Mouse (Mus musculus) myocyte (in vitro differentiated cells): Measurements from ENCODE around the gene Fndc4. TPM values are rescaled to one million over a fixed set of nuclear protein-coding genes. Genes with fewer than 3 reads are reported as not detected.

ENCODE experiments used
- H3K27me3 ChIP-seq: one replicate; pipeline ENCODE4 v1.6.1; 2011; ENCODE audit not compliant: control insufficient read depth, insufficient read depth, insufficient read length
- H3K36me3 ChIP-seq: one replicate; pipeline ENCODE4 v1.6.1; 2011; ENCODE audit not compliant: control insufficient read depth, insufficient read depth
- H3K4me2 ChIP-seq: one replicate; pipeline ENCODE4 v1.6.1; 2011; ENCODE audit warnings: low read depth, control low read depth
- H3K4me3 ChIP-seq: one replicate; pipeline ENCODE4 v1.5.1; 2011; ENCODE audit warnings: mild to moderate bottlenecking, control low read depth, moderate library complexity
- H3K79me2 ChIP-seq: one replicate; pipeline ENCODE4 v1.6.1; 2011; ENCODE audit not compliant: control insufficient read depth, insufficient read depth
- H3ac ChIP-seq: one replicate; pipeline ENCODE4 v1.6.1; 2011; ENCODE audit not compliant: control insufficient read depth, insufficient read length
- CEBPB ChIP-seq: IDR thresholded peaks from 2 replicates; pipeline ENCODE4 v1.6.1; 2011; ENCODE audit warnings: mild to moderate bottlenecking, moderate library complexity; ENCODE audit not compliant: poor library complexity, insufficient read depth, severe bottlenecking
- E2F4 ChIP-seq: IDR thresholded peaks from one replicate; pipeline ENCODE4 v1.6.1; 2011; ENCODE audit warnings: mild to moderate bottlenecking, control low read depth, moderate library complexity; ENCODE audit not compliant: insufficient read depth
- MAX ChIP-seq: IDR thresholded peaks from one replicate; pipeline ENCODE4 v1.6.1; 2011; ENCODE audit warnings: low read depth, mild to moderate bottlenecking, control low read depth
- MYOD1 ChIP-seq, 3 experiments: IDR thresholded peaks; one replicate each; pipeline ENCODE4 v1.6.1; 2011; ENCODE audit warnings: control low read depth in 2 of 3, low read depth in 2 of 3, mild to moderate bottlenecking in 2 of 3, moderate library complexity in 1 of 3; ENCODE audit not compliant: insufficient read length in 2 of 3, control insufficient read depth in 1 of 3
- MYOG ChIP-seq, 3 experiments: IDR thresholded peaks; one replicate each; pipeline ENCODE4 v1.6.1; 2011; ENCODE audit warnings: control low read depth in 2 of 3, low read depth in 2 of 3, mild to moderate bottlenecking in 2 of 3; ENCODE audit not compliant: insufficient read length in 2 of 3, control insufficient read depth in 1 of 3, insufficient read depth in 1 of 3
- POLR2A ChIP-seq: IDR thresholded peaks from one replicate; pipeline ENCODE4 v1.6.1; 2011; ENCODE audit warnings: low read depth, mild to moderate bottlenecking, control low read depth, moderate library complexity; ENCODE audit not compliant: insufficient read length
- POLR2AphosphoS2 ChIP-seq: IDR thresholded peaks from one replicate; pipeline ENCODE4 v1.6.1; 2011; ENCODE audit warnings: low read depth, control low read depth; ENCODE audit not compliant: insufficient read length
- REST ChIP-seq: IDR thresholded peaks from one replicate; pipeline ENCODE4 v1.6.1; 2011; ENCODE audit warnings: mild to moderate bottlenecking, control low read depth, moderate library complexity; ENCODE audit not compliant: insufficient read depth, insufficient read length
- SRF ChIP-seq: IDR thresholded peaks from one replicate; pipeline ENCODE4 v1.6.1; 2011; ENCODE audit warnings: low read depth; ENCODE audit not compliant: control insufficient read depth, insufficient read length
- TCF12 ChIP-seq: IDR thresholded peaks from one replicate; pipeline ENCODE4 v1.6.1; 2011; ENCODE audit warnings: mild to moderate bottlenecking, control low read depth; ENCODE audit not compliant: poor library complexity, insufficient read depth, severe bottlenecking
- TCF3 ChIP-seq: IDR thresholded peaks from one replicate; pipeline ENCODE4 v1.6.1; 2011; ENCODE audit warnings: low read depth, control low read depth; ENCODE audit not compliant: insufficient read length
- USF1 ChIP-seq: IDR thresholded peaks from one replicate; pipeline ENCODE4 v1.6.1; 2011; ENCODE audit warnings: low read depth, mild to moderate bottlenecking, control low read depth, moderate library complexity
- polyA plus RNA-seq: library from polyadenylated mRNA; unstranded; fragments of >200 nt; fragmentation: generic; extraction: Trizol; gene quantifications from one replicate; pipeline ENCODE4 v1.2.1, GENCODE M21; 2012; ENCODE audit warnings: missing spikeins

Fndc4 gene
- polyA plus RNA-seq, 1 experiment = 4.9 TPM

DNA sequence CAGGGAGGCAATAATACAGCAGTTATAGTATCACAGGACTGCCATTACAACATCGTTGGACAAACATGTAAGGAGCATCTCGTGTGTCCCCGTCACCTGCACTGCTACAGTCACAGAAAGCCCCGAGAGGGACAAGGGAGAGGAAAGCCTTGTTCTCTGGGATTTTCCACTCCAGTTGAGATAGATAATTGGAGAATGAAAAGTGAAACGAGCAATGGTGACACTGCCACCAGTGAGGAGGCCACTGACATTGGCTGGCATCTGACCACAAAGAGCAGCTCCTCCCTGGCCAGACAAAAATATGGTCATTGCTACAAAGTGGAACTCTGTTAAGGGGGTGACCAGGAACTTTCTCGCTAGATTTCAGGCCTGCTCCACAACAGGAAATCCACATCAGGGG is 28.2 kb downstream of the Fndc4 start:
- no peak overlapping the region for H3K4me2 ChIP-seq
- peaks cover 12% of the 10 kb centered on the region for H3K36me3 ChIP-seq
- H3K79me2 ChIP-seq = no peaks in the 10 kb centered on the region
- TF ChIP-seq TCF12 = no peak
- no peak for TF ChIP-seq E2F4
- TF ChIP-seq MYOD1 (IDR thresholded peaks at IDR 0.05; ENCODE audit: control insufficient read depth in 1 of 3, insufficient read length in 2 of 3, low read depth in 2 of 3) = no peak
- TF ChIP-seq MYOG (IDR thresholded peaks at IDR 0.05; ENCODE audit: control insufficient read depth in 1 of 3, insufficient read depth in 1 of 3, insufficient read length in 2 of 3, low read depth in 2 of 3) = no peak
- no peak for TF ChIP-seq SRF
- TF ChIP-seq USF1 = no peak
- no peak for TF ChIP-seq REST
- no peak for TF ChIP-seq POLR2AphosphoS2
- no peak for TF ChIP-seq MAX
- no peak for TF ChIP-seq TCF3
- no peak for TF ChIP-seq POLR2A
- no peak for TF ChIP-seq CEBPB
- H3K27me3 ChIP-seq = no peaks in the 10 kb centered on the region
- H3ac ChIP-seq = no peak overlapping the region
- no peak overlapping the region for H3K4me3 ChIP-seq

DNA sequence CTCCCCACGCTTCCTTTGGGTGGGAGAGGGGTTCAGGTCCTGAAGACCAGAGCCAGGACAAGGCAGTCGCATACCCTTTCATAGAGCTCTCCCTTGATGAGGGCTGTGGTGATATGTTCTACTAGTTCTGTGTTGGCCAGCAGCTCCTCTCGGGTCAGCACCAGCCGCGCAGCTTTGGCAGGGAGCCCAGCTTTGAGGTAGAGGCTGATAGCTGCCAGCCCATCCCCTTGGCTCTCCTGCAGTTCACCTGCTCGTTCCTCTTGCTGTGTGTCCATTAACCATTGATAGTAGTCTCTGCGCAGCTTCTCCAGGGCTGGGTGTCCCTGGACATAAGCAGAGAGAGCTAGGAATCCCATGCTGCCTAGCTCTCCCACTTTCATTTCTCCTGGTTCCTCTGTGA is 29.8 kb downstream of the Fndc4 start:
- no peaks in the 10 kb centered on the region for H3K27me3 ChIP-seq
- H3K4me2 ChIP-seq = no peak overlapping the region
- no peak overlapping the region for H3K4me3 ChIP-seq
- peaks cover 12% of the 10 kb centered on the region for H3K36me3 ChIP-seq
- no peaks in the 10 kb centered on the region for H3K79me2 ChIP-seq
- TF ChIP-seq TCF3 (no peak), MYOG (IDR thresholded peaks at IDR 0.05; ENCODE audit: control insufficient read depth in 1 of 3, insufficient read depth in 1 of 3, insufficient read length in 2 of 3, low read depth in 2 of 3) (no peak), USF1 (no peak), MAX (no peak)
- H3ac ChIP-seq = no peak overlapping the region

DNA sequence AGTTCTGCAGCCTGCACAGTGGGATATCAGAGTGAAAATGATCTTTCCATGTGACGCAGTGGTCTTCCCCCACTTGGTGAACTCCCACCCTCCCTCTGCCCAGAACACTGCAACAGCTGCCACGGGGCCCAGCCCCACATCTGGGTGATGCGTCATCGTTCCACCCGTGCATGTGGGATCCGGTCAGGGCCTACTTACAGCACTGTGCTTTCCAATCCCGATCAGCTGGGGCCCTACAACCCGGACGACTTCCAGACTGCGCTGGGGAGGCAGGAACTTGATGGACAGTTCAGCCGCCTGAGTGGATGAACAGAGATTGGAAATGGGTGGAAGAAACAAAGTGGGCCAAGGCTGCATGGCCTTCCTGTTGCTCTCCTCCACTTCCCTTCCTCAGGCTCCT is 38.3 kb downstream of the Fndc4 start:
- Histone ChIP-seq H3K4me3 (no peak overlapping the region), H3K36me3 (peaks cover under 1% of the 10 kb centered on the region), H3K27me3 (no peaks in the 10 kb centered on the region), H3ac (no peak overlapping the region), H3K79me2 (no peaks in the 10 kb centered on the region), H3K4me2 (no peak overlapping the region)
- TF ChIP-seq POLR2AphosphoS2 (peak; percentile 18), MAX (no peak)

DNA sequence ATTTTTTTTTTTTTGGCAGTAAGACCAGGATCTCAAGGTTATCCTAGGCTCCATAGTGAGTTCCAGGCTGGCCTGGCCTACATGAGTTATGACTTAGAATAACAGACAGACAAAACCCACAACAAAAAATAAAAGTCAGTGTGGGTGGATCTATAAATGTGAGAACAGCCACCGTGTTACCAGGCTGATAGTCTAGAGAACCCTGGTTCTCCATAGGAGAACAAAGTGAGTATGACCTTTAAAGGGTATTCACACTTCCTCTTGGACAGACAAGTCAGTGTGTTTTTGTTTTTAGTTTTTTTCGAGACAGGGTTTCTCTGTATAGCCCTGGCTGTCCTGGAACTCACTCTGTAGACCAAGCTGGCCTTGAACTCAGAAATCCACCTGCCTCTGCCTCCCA is 39.9 kb downstream of the Fndc4 start:
- H3ac ChIP-seq = no peak overlapping the region
- H3K4me3 ChIP-seq = no peak overlapping the region
- H3K27me3 ChIP-seq = no peaks in the 10 kb centered on the region
- peaks cover 5% of the 10 kb centered on the region for H3K36me3 ChIP-seq
- TF ChIP-seq POLR2AphosphoS2 = no peak
- TF ChIP-seq POLR2A = no peak
- H3K4me2 ChIP-seq = no peak overlapping the region
- no peaks in the 10 kb centered on the region for H3K79me2 ChIP-seq

DNA sequence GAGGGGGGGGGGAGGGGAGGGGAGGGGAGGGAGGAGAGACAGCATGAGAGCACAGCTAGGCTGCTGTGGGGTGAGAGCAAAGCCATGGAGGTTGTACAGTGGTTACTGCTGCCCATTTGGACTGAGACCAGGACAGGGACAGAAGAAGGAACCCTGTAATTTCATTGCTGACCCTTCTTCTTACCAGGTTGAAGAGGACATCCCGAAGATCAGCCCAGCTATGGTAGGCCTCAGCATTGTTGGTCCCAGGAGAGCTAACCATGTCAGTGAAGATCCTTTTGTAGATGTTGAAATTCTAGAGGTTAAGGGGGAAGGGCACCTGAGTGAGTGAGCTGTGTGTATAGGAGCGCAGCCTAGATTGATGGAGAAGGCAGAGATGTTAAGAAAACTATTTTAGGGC is 40.5 kb downstream of the Fndc4 start:
- TF ChIP-seq TCF3 (no peak), REST (no peak), E2F4 (no peak), MYOD1 (IDR thresholded peaks at IDR 0.05; ENCODE audit: control insufficient read depth in 1 of 3, insufficient read length in 2 of 3, low read depth in 2 of 3) (no peak), USF1 (no peak), SRF (no peak), CEBPB (no peak), POLR2A (no peak), MAX (no peak), POLR2AphosphoS2 (no peak), MYOG (IDR thresholded peaks at IDR 0.05; ENCODE audit: control insufficient read depth in 1 of 3, insufficient read depth in 1 of 3, insufficient read length in 2 of 3, low read depth in 2 of 3) (no peak), TCF12 (no peak)
- Histone ChIP-seq H3K4me3 (no peak overlapping the region), H3K79me2 (no peaks in the 10 kb centered on the region), H3K27me3 (no peaks in the 10 kb centered on the region), H3K4me2 (no peak overlapping the region), H3K36me3 (peaks cover 8% of the 10 kb centered on the region), H3ac (no peak overlapping the region)

DNA sequence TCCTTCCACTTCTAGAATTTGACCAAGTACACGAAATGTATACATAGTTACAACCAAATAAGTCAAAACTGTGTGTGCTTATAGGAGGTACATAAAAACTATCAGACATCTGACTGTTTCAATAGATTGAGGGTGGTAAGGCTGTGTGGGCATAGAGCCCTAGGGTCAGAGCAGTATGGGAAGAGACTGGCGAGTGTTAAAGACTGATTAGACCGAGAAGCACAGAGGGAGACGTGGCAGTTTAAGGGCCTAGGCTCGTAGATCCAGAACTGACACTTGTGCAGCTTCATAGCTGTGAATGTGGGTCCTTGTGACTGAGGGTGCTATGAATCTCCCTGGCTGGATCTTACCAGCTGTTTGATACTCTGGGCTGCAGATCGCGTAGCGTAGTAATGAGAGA is 41.0 kb downstream of the Fndc4 start:
- no peaks in the 10 kb centered on the region for H3K79me2 ChIP-seq
- no peaks in the 10 kb centered on the region for H3K27me3 ChIP-seq
- no peak overlapping the region for H3ac ChIP-seq
- H3K4me2 ChIP-seq = no peak overlapping the region
- H3K36me3 ChIP-seq = peaks cover 13% of the 10 kb centered on the region
- TF ChIP-seq POLR2AphosphoS2 (no peak), MAX (no peak)
- H3K4me3 ChIP-seq = no peak overlapping the region
